Mouse (Mus musculus) gastrocnemius, postnatal 14 days (tissue): Measurements from ENCODE around the gene Mxi1. TPM values are rescaled to one million over a fixed set of nuclear protein-coding genes. Genes with fewer than 3 reads are reported as not detected.

Source experiments
- DNase-seq: peaks from one replicate; pipeline ENCODE4 v3.0.0; 2021; ENCODE audit warnings: mixed read lengths
- intact Hi-C: fragments of 180-260 bp; cut with DNase I; formaldehyde crosslinking; loops from one replicate; pipeline ENCODE4 v1.15.1; 2025; ENCODE audit warnings: low total_unique reads
- long read RNA-seq, 2 experiments: library from polyadenylated mRNA; stranded (forward); transcript quantifications; one replicate each; pipeline ENCODE4 v2.0.0; 2021
- total RNA-seq, 2 experiments: library from RNA; stranded (reverse); gene quantifications; 2 replicates each; pipeline ENCODE4 v1.2.3; 2021

Mxi1 gene
- 10 to 100 TPM; 30.5 to 31.5 TPM for total RNA-seq
- long read RNA-seq, experiment 1, transcript Mxi1-203 (6 exons, 2,340 nt), result major isoform, 30 of 38 reads
- long read RNA-seq, experiment 1, partial matches to known transcripts, result 2 of 38 reads
- long read RNA-seq, experiment 1, other reads (novel, unspliced or antisense), result 3 of 38 reads
- long read RNA-seq, experiment 2, transcript Mxi1-203 (6 exons, 2,340 nt), result major isoform, 34 of 49 reads
- long read RNA-seq, experiment 2, transcript Mxi1-201 (6 exons, 2,627 nt), result minor isoform, 9 of 49 reads
- long read RNA-seq, experiment 2, partial matches to known transcripts, result 2 of 49 reads
- long read RNA-seq, experiment 2, other reads (novel, unspliced or antisense), result 4 of 49 reads

DNA sequence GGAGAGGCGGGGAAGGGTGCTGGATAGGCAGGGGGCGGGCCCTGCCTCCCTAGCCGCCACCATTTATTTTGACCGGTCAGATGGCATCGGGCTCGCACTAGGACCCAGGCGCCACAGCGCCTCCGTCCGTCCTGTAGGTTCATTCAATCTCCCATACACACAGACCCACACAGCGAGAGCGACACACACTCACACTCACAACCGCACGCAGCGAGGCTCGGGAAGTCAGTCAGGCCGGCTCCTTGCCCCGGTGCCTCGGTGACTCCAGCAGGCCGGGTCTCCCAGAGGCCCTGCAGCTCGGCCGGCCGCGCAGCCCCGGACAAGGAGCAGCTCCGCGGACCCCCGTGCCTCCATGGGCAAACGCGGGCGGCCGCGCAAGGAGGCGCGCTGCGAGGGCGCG, at the start of gene Mxi1:
Gene Mxi1 (plus strand): TSS at position 171 of the 400 bp plus-strand sequence.
- DNase-seq, result peak; percentile 75

GRCm38 (mm10) chr19:53260828-53261227, 49.5 kb upstream of the Mxi1 start:
- DNase-seq, result no peak
- intact Hi-C loops, result no loop called here

More for the DNA sequence above, at the start of gene Mxi1:
- intact Hi-C loops, result no loop called here

DNA sequence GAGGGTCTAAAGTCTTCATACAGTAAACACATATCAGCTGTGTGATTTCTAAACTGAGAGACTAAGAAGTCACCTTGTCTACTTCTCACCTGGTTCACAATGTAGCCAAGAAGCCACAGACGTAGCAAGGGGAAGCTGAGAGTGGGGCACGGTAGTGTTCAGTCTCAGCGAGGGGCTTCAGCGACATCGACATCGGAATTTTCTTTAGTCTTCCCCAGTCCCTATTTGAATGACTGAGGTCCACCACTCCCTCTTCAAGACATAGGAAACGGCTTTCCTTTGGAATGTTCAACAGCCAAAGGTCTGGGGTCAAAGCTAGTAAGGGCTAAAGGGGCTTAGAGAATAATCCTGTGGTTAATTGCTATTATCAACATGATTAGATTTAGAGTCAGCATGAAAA, 48.3 kb upstream of the Mxi1 start:
- intact Hi-C loops, result no loop called here

GRCm38 (mm10) chr19:53263859-53264733, 46.2 kb upstream of the Mxi1 start:
- intact Hi-C loops, result no loop called here
- DNase-seq, result no peak

More for the DNA sequence above, 48.3 kb upstream of the Mxi1 start:
- no peak for DNase-seq

DNA sequence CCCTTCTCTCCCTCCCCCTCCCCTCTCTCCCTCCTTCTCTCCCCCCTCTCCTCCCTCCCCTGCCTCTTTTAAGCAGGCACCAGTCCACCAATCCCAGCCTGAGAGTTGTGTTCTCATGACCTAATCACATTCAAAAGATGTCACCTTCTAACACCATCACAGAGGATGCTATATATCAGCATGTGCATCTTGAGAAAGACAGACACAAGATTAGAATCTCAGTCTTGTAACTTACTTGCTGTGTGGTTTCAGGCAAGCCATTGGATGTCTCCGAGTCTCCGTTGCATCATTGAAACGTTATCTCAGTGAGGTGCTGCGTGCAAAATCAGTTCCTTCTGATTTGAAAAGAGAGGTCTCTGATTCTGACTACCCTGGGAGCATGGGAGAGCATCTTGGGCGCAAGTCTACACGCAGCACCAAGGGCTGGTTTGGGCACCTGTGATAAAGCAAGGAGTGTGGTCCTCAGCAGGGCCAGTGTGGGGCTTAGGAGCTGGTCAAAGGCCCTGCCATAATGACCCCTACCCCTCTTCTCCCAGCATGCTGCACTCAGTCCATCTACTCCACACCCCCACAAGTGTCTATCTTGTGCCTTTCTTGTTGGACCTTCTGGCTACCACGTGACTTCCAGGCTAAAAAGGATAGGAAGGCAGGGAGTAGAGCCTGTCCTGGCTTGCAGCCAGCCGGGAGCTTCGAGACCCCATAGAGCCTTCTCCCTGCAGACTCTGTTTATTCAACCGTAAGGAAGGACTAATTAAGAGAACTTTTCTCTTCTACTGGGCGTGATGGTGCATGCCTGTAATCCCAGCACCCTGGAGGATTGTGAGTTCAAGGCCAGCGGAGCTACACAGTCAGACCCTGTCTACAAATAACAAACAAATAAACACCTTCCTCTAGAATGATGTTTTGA, 45.2 kb upstream of the Mxi1 start:
- no peak for DNase-seq
- intact Hi-C loops, result no loop called here

- intact Hi-C loops, result no loop called here
- DNase-seq, result no peak
Measured at GRCm38 (mm10) chr19:53267305-53267704, 43.0 kb upstream of the Mxi1 start.

- intact Hi-C loops, result no loop called here
- no peak for DNase-seq
Measured at GRCm38 (mm10) chr19:53273055-53273722, 37.1 kb upstream of the Mxi1 start.

- no peak for DNase-seq
- intact Hi-C loops, result no loop called here
Measured at GRCm38 (mm10) chr19:53273781-53274428, 36.4 kb upstream of the Mxi1 start.

DNA sequence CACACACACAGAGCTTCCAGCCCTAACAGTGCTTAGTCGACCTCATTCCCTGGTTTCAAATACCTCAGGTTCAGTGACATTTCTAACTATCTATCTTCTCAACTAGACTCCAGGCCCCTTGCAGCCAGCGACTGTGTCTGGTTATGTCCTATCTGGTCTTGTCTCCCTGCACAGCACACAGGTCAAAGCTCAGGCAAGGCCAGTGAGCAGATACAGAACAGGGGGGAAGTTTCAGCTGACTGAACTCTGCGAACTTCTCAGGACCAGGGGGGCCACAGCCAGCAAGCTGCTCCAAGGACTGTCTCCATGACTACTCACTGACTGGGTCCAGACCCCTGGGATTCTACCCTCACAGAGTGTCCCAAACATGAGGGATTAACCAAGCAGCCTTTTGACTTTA, 35.1 kb upstream of the Mxi1 start:
- no peak for DNase-seq
- intact Hi-C loops, result no loop called here

- DNase-seq, result no peak
- intact Hi-C loops, result no loop called here
Measured at GRCm38 (mm10) chr19:53276902-53277707, 33.2 kb upstream of the Mxi1 start.

DNA sequence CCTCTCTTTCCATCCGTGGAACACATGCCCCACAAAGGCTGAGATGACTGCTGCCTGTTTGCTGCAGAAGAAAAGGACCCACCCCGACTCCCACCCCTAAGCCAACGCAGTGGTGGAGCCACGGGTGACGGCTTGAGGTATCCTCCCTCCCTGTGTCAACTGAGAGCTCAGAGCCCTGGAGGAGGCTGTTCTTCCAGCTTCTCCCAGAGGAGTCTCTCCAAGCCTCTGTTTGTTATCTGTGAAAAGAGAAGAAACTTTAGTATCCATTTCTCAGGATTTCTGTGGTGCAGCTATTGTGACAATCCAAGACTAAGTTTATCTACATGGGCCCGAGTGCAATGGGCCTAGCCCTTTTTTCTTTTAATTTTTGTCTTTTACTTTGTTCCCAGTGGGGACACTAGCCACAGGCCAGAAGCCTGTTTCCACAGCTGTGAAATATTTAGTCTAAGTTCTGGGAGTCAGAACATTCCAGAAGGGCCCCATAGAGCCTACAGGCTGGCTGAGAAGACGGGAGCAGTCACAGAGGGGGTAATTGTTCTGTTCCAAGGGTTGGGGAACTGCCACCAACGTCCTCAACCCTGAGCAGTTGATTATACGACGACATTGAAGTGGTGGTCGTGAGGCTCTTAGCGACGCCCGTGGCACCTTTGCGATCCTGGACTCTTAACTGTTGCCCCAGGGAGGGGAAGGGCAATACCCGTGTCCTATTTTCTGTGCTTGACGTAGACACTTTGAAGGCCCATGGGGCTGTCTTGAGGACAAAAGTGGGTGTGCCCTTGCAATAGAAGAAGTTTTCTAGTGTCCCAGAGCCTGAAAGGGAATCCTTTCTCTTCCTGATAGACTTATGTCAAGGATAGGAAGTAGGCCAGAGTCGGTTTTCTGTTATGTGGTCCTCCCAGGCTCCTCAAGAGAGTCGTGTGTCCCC, 31.6 kb upstream of the Mxi1 start:
- peak; percentile 39 for DNase-seq
- intact Hi-C loops, result no loop called here

- no peak for DNase-seq
- intact Hi-C loops, result no loop called here
Measured at GRCm38 (mm10) chr19:53280254-53280653, 30.1 kb upstream of the Mxi1 start.

DNA sequence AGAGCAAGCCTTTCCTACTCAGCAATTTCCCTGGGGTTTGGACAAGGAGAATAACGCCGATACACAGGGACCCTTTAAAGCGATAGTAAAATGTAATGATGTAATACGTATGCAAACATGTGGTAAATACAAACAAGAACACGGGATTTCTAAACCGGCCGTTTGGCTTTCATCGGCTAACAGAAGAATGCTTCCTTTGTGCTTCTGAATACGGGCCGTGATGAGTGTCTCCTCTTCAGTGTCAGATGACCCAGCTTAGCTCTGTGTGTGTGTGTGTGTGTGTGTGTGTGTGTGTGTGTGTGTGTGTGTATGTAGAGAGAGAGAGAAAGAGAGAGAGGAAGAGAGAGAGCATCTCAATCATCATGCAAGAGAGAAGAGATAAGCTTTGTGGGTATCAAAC, 27.7 kb upstream of the Mxi1 start:
- DNase-seq, result no peak
- intact Hi-C loops, result no loop called here

DNA sequence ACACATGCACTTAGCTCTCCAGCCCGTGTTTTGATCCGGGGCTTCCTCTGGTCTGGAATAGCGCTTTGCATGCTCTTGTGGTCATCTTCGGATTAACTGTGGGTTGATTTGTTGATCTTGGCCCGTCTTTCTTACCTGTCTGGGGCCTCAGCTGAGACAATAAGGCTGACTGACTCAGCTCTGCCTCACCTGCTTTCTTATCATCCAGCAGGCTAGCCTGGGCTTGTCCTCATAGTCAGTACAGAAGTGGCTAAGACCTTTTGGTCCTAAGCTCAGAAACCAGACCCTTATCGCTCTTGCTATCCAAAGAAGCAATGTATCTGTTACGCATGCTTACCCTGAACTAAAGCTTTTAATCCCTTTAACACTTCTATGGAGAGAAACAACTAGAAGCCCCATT, 26.6 kb upstream of the Mxi1 start:
- intact Hi-C loops, result no loop called here
- DNase-seq, result no peak

GRCm38 (mm10) chr19:53284268-53285208, 25.8 kb upstream of the Mxi1 start:
- no peak for DNase-seq

More at GRCm38 (mm10) chr19:53284268-53285208, 25.8 kb upstream of the Mxi1 start:
- intact Hi-C loops, result no loop called here
